Mouse (Mus musculus) hindbrain, postnatal 0 days (tissue): ENCODE results near the gene Oit1. TPM values are rescaled to one million over a fixed set of nuclear protein-coding genes. Genes with fewer than 3 reads are reported as not detected.

Source experiments
- ATAC-seq: fragments of 200-750 bp; cut with Nextera tagmentation; 2 replicates; pipeline ENCODE4 v1.8.0; 2017; ENCODE audit warnings: mild to moderate bottlenecking, moderate TSS enrichment, moderate library complexity
- DNase-seq: peaks from one replicate; pipeline ENCODE4 v3.0.0-alpha.2; 2015; ENCODE audit warnings: low spot score
- H3K27ac ChIP-seq: fragments of 300-500 bp; sonication (generic); 2 replicates; pipeline ENCODE4 v1.5.1; 2014; ENCODE audit warnings: mild to moderate bottlenecking
- H3K27me3 ChIP-seq: fragments of 300-500 bp; sonication (generic); 2 replicates; pipeline ENCODE4 v1.6.1; 2014; ENCODE audit warnings: low read length, mixed read lengths; ENCODE audit not compliant: insufficient read depth
- H3K36me3 ChIP-seq: fragments of 300-500 bp; sonication (generic); 2 replicates; pipeline ENCODE4 v1.6.1; 2014; ENCODE audit warnings: low read length, mixed read lengths; ENCODE audit not compliant: insufficient read depth
- H3K4me1 ChIP-seq: fragments of 300-500 bp; sonication (generic); 2 replicates; pipeline ENCODE4 v1.6.1; 2014; ENCODE audit warnings: antibody characterized with exemption, low read length, mixed read lengths; ENCODE audit not compliant: insufficient read depth
- H3K4me2 ChIP-seq: fragments of 300-500 bp; sonication (generic); 2 replicates; pipeline ENCODE4 v1.6.1; 2014; ENCODE audit warnings: low read depth, mild to moderate bottlenecking, low read length, moderate library complexity, mixed read lengths
- H3K4me3 ChIP-seq: fragments of 300-500 bp; sonication (generic); 2 replicates; pipeline ENCODE4 v1.5.1; 2014; ENCODE audit warnings: low read length
- H3K9ac ChIP-seq: fragments of 300-500 bp; sonication (generic); replicated peaks from 2 replicates; pipeline ENCODE4 v1.6.1; 2014; ENCODE audit warnings: mild to moderate bottlenecking, low read length, moderate library complexity, mixed read lengths
- H3K9me3 ChIP-seq: fragments of 300-500 bp; sonication (generic); 2 replicates; pipeline ENCODE4 v1.6.1; 2016; ENCODE audit warnings: low read length, mixed read lengths
- CTCF ChIP-seq: IDR thresholded peaks from 2 replicates; pipeline ENCODE4 v1.5.1; 2016; ENCODE audit warnings: antibody characterized with exemption, control low read depth, low read depth
- WGBS: fragments of 180-500 bp; shearing (Covaris S2); extraction: QIAGEN DNeasy Blood & Tissue Kit; methylation state at CpG from one replicate; pipeline ENCODE4 v1.1.7; 2014; 5-methylcytosine and 5-hydroxymethylcytosine counted together
- polyA plus RNA-seq: library from polyadenylated mRNA; unstranded; fragments of >200 nt; fragmentation: Nextera tagmentation; extraction: Ambion mirVana; gene quantifications from 2 replicates; pipeline ENCODE4 v1.2.1, GENCODE M21; 2015
- total RNA-seq: library from RNA; depleted of rRNA; stranded (reverse); fragments of >200 nt; gene quantifications from 2 replicates; pipeline ENCODE4 v1.2.3, GENCODE M21; 2014; rRNA removed

The Oit1 gene
- total RNA-seq (not detected in 2 replicates), polyA plus RNA-seq (0.15 TPM in 1 of 2 replicates, not detected in the other)

- TF ChIP-seq CTCF, result no peak
- Histone ChIP-seq H3K9ac (no peak within 1 kb of the TSS), H3K27me3 (no peaks in the 10 kb centered on the region), H3K9me3 (no peaks in the 10 kb centered on the region), H3K4me1 (no peaks in the 10 kb centered on the region), H3K4me3 (no peak within 1 kb of the TSS), H3K27ac (no peak within 1 kb of the TSS), H3K36me3 (no peaks in the 10 kb centered on the region), H3K4me2 (no peak within 1 kb of the TSS)
- WGBS, result 71% methylated on average over 8 of the region's 8 CpGs
- DNase-seq (no peak), ATAC-seq (no peak)
Measured at GRCm38 (mm10) chr14:8378685-8379313, at the start of gene Oit1. Gene Oit1 (minus strand): TSS chr14:8378754.

GRCm38 (mm10) chr14:8422833-8423232 is 44.3 kb upstream of the Oit1 start:
- Histone ChIP-seq H3K9me3 (no peaks in the 10 kb centered on the region), H3K4me2 (no peak overlapping the region), H3K27me3 (no peaks in the 10 kb centered on the region), H3K4me3 (no peak overlapping the region), H3K9ac (no peak overlapping the region), H3K4me1 (no peaks in the 10 kb centered on the region), H3K36me3 (no peaks in the 10 kb centered on the region), H3K27ac (no peak overlapping the region)
- ATAC-seq (0 out of 2 replicates have a peak, but pooled peaks have one; percentile 56), DNase-seq (peak; percentile 61)
- WGBS, result 43% methylated on average over 3 of the region's 3 CpGs
- TF ChIP-seq CTCF, result no peak

- Histone ChIP-seq H3K27ac (no peak overlapping the region), H3K4me1 (no peaks in the 10 kb centered on the region), H3K4me2 (no peak overlapping the region), H3K36me3 (no peaks in the 10 kb centered on the region), H3K4me3 (no peak overlapping the region), H3K27me3 (no peaks in the 10 kb centered on the region), H3K9ac (no peak overlapping the region), H3K9me3 (no peaks in the 10 kb centered on the region)
- TF ChIP-seq CTCF, result no peak
- DNase-seq, result no peak
- 41% methylated on average over 10 of the region's 10 CpGs for WGBS
- no peak for ATAC-seq
Measured at GRCm38 (mm10) chr14:8421199-8421787, 42.7 kb upstream of the Oit1 start.

GRCm38 (mm10) chr14:8418610-8419009 is 40.1 kb upstream of the Oit1 start:
- Histone ChIP-seq H3K4me2 (no peak overlapping the region), H3K27ac (no peak overlapping the region), H3K9me3 (no peaks in the 10 kb centered on the region), H3K9ac (no peak overlapping the region), H3K4me3 (no peak overlapping the region), H3K27me3 (no peaks in the 10 kb centered on the region), H3K36me3 (no peaks in the 10 kb centered on the region), H3K4me1 (no peaks in the 10 kb centered on the region)
- 52% methylated on average over 3 of the region's 3 CpGs for WGBS
- no peak for TF ChIP-seq CTCF
- no peak for DNase-seq
- ATAC-seq, result no peak

- no peaks in the 10 kb centered on the region for H3K4me1 ChIP-seq
- no peak for DNase-seq
- ATAC-seq, result no peak
- no peaks in the 10 kb centered on the region for H3K9me3 ChIP-seq
- no peak overlapping the region for H3K4me2 ChIP-seq
- no peak overlapping the region for H3K27ac ChIP-seq
- WGBS, result 71% methylated on average over 6 of the region's 6 CpGs
- H3K36me3 ChIP-seq, result no peaks in the 10 kb centered on the region
- H3K9ac ChIP-seq, result no peak overlapping the region
- no peaks in the 10 kb centered on the region for H3K27me3 ChIP-seq
- TF ChIP-seq CTCF, result no peak
- no peak overlapping the region for H3K4me3 ChIP-seq
Measured at GRCm38 (mm10) chr14:8405946-8406345, 27.4 kb upstream of the Oit1 start.

GRCm38 (mm10) chr14:8403310-8403709 is 24.8 kb upstream of the Oit1 start:
- no peaks in the 10 kb centered on the region for H3K9me3 ChIP-seq
- no peaks in the 10 kb centered on the region for H3K4me1 ChIP-seq
- no peaks in the 10 kb centered on the region for H3K36me3 ChIP-seq
- H3K9ac ChIP-seq, result no peak overlapping the region
- 65% methylated on average over 3 of the region's 3 CpGs for WGBS
- no peak for TF ChIP-seq CTCF
- no peaks in the 10 kb centered on the region for H3K27me3 ChIP-seq
- DNase-seq (no peak), ATAC-seq (no peak)
- H3K27ac ChIP-seq, result no peak overlapping the region
- H3K4me2 ChIP-seq, result no peak overlapping the region
- H3K4me3 ChIP-seq, result no peak overlapping the region

GRCm38 (mm10) chr14:8398507-8398906 is 20.0 kb upstream of the Oit1 start:
- H3K9ac ChIP-seq, result no peak overlapping the region
- ATAC-seq (no peak), DNase-seq (no peak)
- H3K36me3 ChIP-seq, result no peaks in the 10 kb centered on the region
- no peaks in the 10 kb centered on the region for H3K4me1 ChIP-seq
- no peaks in the 10 kb centered on the region for H3K27me3 ChIP-seq
- no peaks in the 10 kb centered on the region for H3K9me3 ChIP-seq
- no peak overlapping the region for H3K4me3 ChIP-seq
- no peak overlapping the region for H3K4me2 ChIP-seq
- H3K27ac ChIP-seq, result no peak overlapping the region
- TF ChIP-seq CTCF, result no peak
